Mouse (Mus musculus): ENCODE results near the gene Gatb. TPM values are rescaled to one million over a fixed set of nuclear protein-coding genes. Genes with fewer than 3 reads are reported as not detected.

The Gatb gene
- total and polyA plus RNA-seq, 3 experiments = 8.4 to 23.3 (median 19.5) TPM

- peaks cover 3% of the 10 kb centered on the region for H3K4me1 ChIP-seq (ENCODE audit: insufficient read depth, low read depth, low read length)
- no peak for ATAC-seq (ENCODE audit: extremely low read depth, insufficient number of reproducible peaks, low FRiP score, poor library complexity, severe bottlenecking)
- no peak for TF ChIP-seq TAL1 (conservative IDR thresholded peaks at IDR 0.05; ENCODE audit: low read depth, low read length)
- TF ChIP-seq CTCF (IDR thresholded peaks at IDR 0.05; ENCODE audit: low read depth, low read length) = no peak
- TF ChIP-seq GATA1 (IDR thresholded peaks at IDR 0.05; ENCODE audit: borderline replicate concordance, low read length) = no peak
- no peak for TF ChIP-seq POLR2AphosphoS5 (IDR thresholded peaks at IDR 0.05; ENCODE audit: insufficient replicate concordance, low read depth, low read length)
- TF ChIP-seq GATA2 (IDR thresholded peaks at IDR 0.05; ENCODE audit: borderline replicate concordance, low read depth, low read length) = no peak
- no peak overlapping the region for H3K4me3 ChIP-seq (ENCODE audit: low read depth, low read length)
- no peak for DNase-seq (ENCODE audit: low spot score)
- no peaks in the 10 kb centered on the region for H3K9me3 ChIP-seq (replicated peaks)
- H3K36me3 ChIP-seq (replicated peaks) = peaks cover 6% of the 10 kb centered on the region
- peaks cover 42% of the 10 kb centered on the region for H3K27me3 ChIP-seq (ENCODE audit: insufficient read depth, low read length)
These were observed 85.8 kb downstream of the Gatb start for GRCm38 (mm10) chr3:85659681-85660080.

- Histone ChIP-seq H3K4me1 (ENCODE audit: insufficient read depth, low read depth, low read length) (no peaks in the 10 kb centered on the region), H3K9me3 (replicated peaks) (no peaks in the 10 kb centered on the region), H3K36me3 (replicated peaks) (no peaks in the 10 kb centered on the region), H3K27me3 (ENCODE audit: insufficient read depth, low read length) (peaks cover 58% of the 10 kb centered on the region), H3K4me3 (ENCODE audit: low read depth, low read length) (no peak overlapping the region)
- DNase-seq (ENCODE audit: low spot score) (no peak), ATAC-seq (ENCODE audit: extremely low read depth, insufficient number of reproducible peaks, low FRiP score, poor library complexity, severe bottlenecking) (no peak)
- TF ChIP-seq POLR2AphosphoS5 (IDR thresholded peaks at IDR 0.05; ENCODE audit: insufficient replicate concordance, low read depth, low read length) (no peak), GATA1 (IDR thresholded peaks at IDR 0.05; ENCODE audit: borderline replicate concordance, low read length) (no peak), CTCF (IDR thresholded peaks at IDR 0.05; ENCODE audit: low read depth, low read length) (no peak), TAL1 (conservative IDR thresholded peaks at IDR 0.05; ENCODE audit: low read depth, low read length) (no peak), GATA2 (IDR thresholded peaks at IDR 0.05; ENCODE audit: borderline replicate concordance, low read depth, low read length) (no peak)
These were observed 88.3 kb downstream of the Gatb start for GRCm38 (mm10) chr3:85661926-85662813.

GRCm38 (mm10) chr3:85663826-85664225, 89.9 kb downstream of the Gatb start:
- no peak for TF ChIP-seq GATA2 (IDR thresholded peaks at IDR 0.05; ENCODE audit: borderline replicate concordance, low read depth, low read length)
- no peak for TF ChIP-seq TAL1 (conservative IDR thresholded peaks at IDR 0.05; ENCODE audit: low read depth, low read length)
- no peak for TF ChIP-seq POLR2AphosphoS5 (IDR thresholded peaks at IDR 0.05; ENCODE audit: insufficient replicate concordance, low read depth, low read length)
- no peak for TF ChIP-seq GATA1 (IDR thresholded peaks at IDR 0.05; ENCODE audit: borderline replicate concordance, low read length)
- TF ChIP-seq CTCF (IDR thresholded peaks at IDR 0.05; ENCODE audit: low read depth, low read length) = no peak
- DNase-seq (ENCODE audit: low spot score) (no peak), ATAC-seq (ENCODE audit: extremely low read depth, insufficient number of reproducible peaks, low FRiP score, poor library complexity, severe bottlenecking) (no peak)
- Histone ChIP-seq H3K4me1 (ENCODE audit: insufficient read depth, low read depth, low read length) (no peaks in the 10 kb centered on the region), H3K27me3 (ENCODE audit: insufficient read depth, low read length) (peaks cover 64% of the 10 kb centered on the region), H3K36me3 (replicated peaks) (no peaks in the 10 kb centered on the region), H3K9me3 (replicated peaks) (no peaks in the 10 kb centered on the region), H3K4me3 (ENCODE audit: low read depth, low read length) (no peak overlapping the region)

- Histone ChIP-seq H3K36me3 (replicated peaks) (no peaks in the 10 kb centered on the region), H3K9me3 (replicated peaks) (no peaks in the 10 kb centered on the region), H3K27me3 (ENCODE audit: insufficient read depth, low read length) (peaks cover 70% of the 10 kb centered on the region), H3K4me1 (ENCODE audit: insufficient read depth, low read depth, low read length) (no peaks in the 10 kb centered on the region), H3K4me3 (ENCODE audit: low read depth, low read length) (no peak overlapping the region)
- DNase-seq (ENCODE audit: low spot score) = no peak
- TF ChIP-seq GATA2 (IDR thresholded peaks at IDR 0.05; ENCODE audit: borderline replicate concordance, low read depth, low read length) (no peak), POLR2AphosphoS5 (IDR thresholded peaks at IDR 0.05; ENCODE audit: insufficient replicate concordance, low read depth, low read length) (no peak), TAL1 (conservative IDR thresholded peaks at IDR 0.05; ENCODE audit: low read depth, low read length) (no peak), CTCF (IDR thresholded peaks at IDR 0.05; ENCODE audit: low read depth, low read length) (no peak), GATA1 (IDR thresholded peaks at IDR 0.05; ENCODE audit: borderline replicate concordance, low read length) (no peak)
- ATAC-seq (ENCODE audit: extremely low read depth, insufficient number of reproducible peaks, low FRiP score, poor library complexity, severe bottlenecking) = no peak
These were observed 90.8 kb downstream of the Gatb start for GRCm38 (mm10) chr3:85664591-85665171.

GRCm38 (mm10) chr3:85666166-85666565, 92.2 kb downstream of the Gatb start:
- Histone ChIP-seq H3K27me3 (ENCODE audit: insufficient read depth, low read length) (peaks cover 70% of the 10 kb centered on the region), H3K4me3 (ENCODE audit: low read depth, low read length) (no peak overlapping the region), H3K9me3 (replicated peaks) (no peaks in the 10 kb centered on the region), H3K4me1 (ENCODE audit: insufficient read depth, low read depth, low read length) (no peaks in the 10 kb centered on the region), H3K36me3 (replicated peaks) (no peaks in the 10 kb centered on the region)
- TF ChIP-seq TAL1 (conservative IDR thresholded peaks at IDR 0.05; ENCODE audit: low read depth, low read length) (no peak), CTCF (IDR thresholded peaks at IDR 0.05; ENCODE audit: low read depth, low read length) (no peak), GATA2 (IDR thresholded peaks at IDR 0.05; ENCODE audit: borderline replicate concordance, low read depth, low read length) (no peak), GATA1 (IDR thresholded peaks at IDR 0.05; ENCODE audit: borderline replicate concordance, low read length) (no peak), POLR2AphosphoS5 (IDR thresholded peaks at IDR 0.05; ENCODE audit: insufficient replicate concordance, low read depth, low read length) (no peak)
- ATAC-seq (ENCODE audit: extremely low read depth, insufficient number of reproducible peaks, low FRiP score, poor library complexity, severe bottlenecking) (no peak), DNase-seq (ENCODE audit: low spot score) (no peak)

GRCm38 (mm10) chr3:85666736-85667135, 92.8 kb downstream of the Gatb start:
- H3K9me3 ChIP-seq (replicated peaks) = no peaks in the 10 kb centered on the region
- H3K36me3 ChIP-seq (replicated peaks) = no peaks in the 10 kb centered on the region
- DNase-seq (ENCODE audit: low spot score) (no peak), ATAC-seq (ENCODE audit: extremely low read depth, insufficient number of reproducible peaks, low FRiP score, poor library complexity, severe bottlenecking) (no peak)
- H3K27me3 ChIP-seq (ENCODE audit: insufficient read depth, low read length) = peaks cover 66% of the 10 kb centered on the region
- no peaks in the 10 kb centered on the region for H3K4me1 ChIP-seq (ENCODE audit: insufficient read depth, low read depth, low read length)
- TF ChIP-seq GATA1 (IDR thresholded peaks at IDR 0.05; ENCODE audit: borderline replicate concordance, low read length) (no peak), GATA2 (IDR thresholded peaks at IDR 0.05; ENCODE audit: borderline replicate concordance, low read depth, low read length) (no peak), TAL1 (conservative IDR thresholded peaks at IDR 0.05; ENCODE audit: low read depth, low read length) (no peak), CTCF (IDR thresholded peaks at IDR 0.05; ENCODE audit: low read depth, low read length) (no peak), POLR2AphosphoS5 (IDR thresholded peaks at IDR 0.05; ENCODE audit: insufficient replicate concordance, low read depth, low read length) (no peak)
- no peak overlapping the region for H3K4me3 ChIP-seq (ENCODE audit: low read depth, low read length)
